Mouse (Mus musculus) forebrain, embryonic 13.5 days (tissue): Measurements from ENCODE around the gene Olfr272. TPM values are rescaled to one million over a fixed set of nuclear protein-coding genes. Genes with fewer than 3 reads are reported as not detected.

Experiments
- polyA plus RNA-seq: library from polyadenylated mRNA; unstranded; fragments of >200 nt; fragmentation: Nextera tagmentation; extraction: Ambion mirVana; gene quantifications from 2 replicates; pipeline ENCODE4 v1.2.1, GENCODE M21; 2015

The Olfr272 gene
- polyA plus RNA-seq, 1 experiment from 2014 or later, result not detected

Other genes starting within 250 kb of the Olfr272 start
- gene Olfr275, start 104.6 kb downstream of the Olfr272 start, polyA plus RNA-seq, result not detected in 2 replicates
- gene Olfr273, start 59.9 kb downstream of the Olfr272 start, polyA plus RNA-seq, result not detected in 2 replicates
- not detected in 2 replicates for gene Olfr270, start 45.4 kb upstream of the Olfr272 start, polyA plus RNA-seq
- gene Nipsnap3a, start 70.1 kb upstream of the Olfr272 start, polyA plus RNA-seq, result not detected in 2 replicates
- 131 and 134 TPM in 2 replicates for gene Nipsnap3b, start 92.7 kb upstream of the Olfr272 start, polyA plus RNA-seq
- 6.1 and 6.7 TPM in 2 replicates for gene Abca1, start 240.7 kb upstream of the Olfr272 start, polyA plus RNA-seq